Mouse (Mus musculus): ENCODE measurements around the gene Gsdma2.
"Not testable (repeated sequence)": the region's sequence is repeated elsewhere in the genome, so short reads cannot be mapped to it uniquely, and the experiment has no call there.

Gene Gsdma2

GRCm38 (mm10) chr11:98668984-98669383 lies 22.4 kb downstream of the Gsdma2 start:
- DNase-seq (ENCODE audit: low spot score in 2 of 2), result no peak

DNA sequence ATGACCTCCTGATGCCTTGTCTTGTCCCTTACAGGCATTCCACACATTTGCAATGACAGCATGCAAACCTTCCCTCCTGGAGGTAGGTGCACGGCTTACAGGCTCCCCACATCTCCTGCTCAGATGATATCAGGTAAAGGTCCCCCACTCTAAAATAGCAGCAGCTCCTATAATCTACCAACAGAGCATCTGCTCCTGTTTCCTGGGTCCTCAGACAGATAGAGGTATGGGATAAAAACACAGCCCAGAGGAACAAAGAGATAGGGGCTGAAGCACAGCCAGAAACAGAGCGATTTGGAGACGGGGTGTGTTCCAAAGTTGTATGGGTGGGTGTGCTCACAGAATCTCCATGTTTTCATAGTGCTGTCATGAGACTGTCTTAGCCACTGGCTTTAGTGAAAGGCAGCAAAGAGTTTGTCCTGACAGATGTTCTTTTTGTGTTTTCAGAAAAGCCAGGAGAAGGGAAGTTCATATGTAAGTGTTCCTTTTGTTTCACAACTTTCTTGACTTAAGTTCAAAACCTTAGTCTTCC lies 24.8 kb downstream of the Gsdma2 start:
- no peak for DNase-seq (ENCODE audit: low spot score in 2 of 2)

GRCm38 (mm10) chr11:98671857-98672256 lies 25.3 kb downstream of the Gsdma2 start:
- DNase-seq (ENCODE audit: low spot score in 2 of 2), result peak; percentile 17 to 46

DNA sequence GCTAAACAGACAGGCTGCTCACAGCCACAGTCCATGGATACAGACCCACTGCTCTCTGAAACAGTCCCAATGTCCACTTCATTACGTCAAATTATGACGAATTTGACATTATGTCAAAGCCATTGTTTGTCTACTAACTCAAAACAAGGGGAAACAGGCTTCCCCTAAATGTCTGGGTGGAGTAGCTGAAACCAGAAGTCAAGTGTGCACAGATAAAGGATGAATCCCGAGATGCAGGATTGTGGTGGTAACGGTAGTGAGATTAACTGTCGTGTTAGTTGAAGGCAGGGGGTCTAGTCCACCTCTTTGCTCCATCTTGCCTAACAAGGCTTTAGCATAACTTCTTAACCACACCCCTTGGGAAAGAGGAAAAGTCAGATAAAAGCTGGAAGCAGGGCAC lies 25.9 kb downstream of the Gsdma2 start:
- DNase-seq (ENCODE audit: low spot score in 2 of 2), result no peak

DNA sequence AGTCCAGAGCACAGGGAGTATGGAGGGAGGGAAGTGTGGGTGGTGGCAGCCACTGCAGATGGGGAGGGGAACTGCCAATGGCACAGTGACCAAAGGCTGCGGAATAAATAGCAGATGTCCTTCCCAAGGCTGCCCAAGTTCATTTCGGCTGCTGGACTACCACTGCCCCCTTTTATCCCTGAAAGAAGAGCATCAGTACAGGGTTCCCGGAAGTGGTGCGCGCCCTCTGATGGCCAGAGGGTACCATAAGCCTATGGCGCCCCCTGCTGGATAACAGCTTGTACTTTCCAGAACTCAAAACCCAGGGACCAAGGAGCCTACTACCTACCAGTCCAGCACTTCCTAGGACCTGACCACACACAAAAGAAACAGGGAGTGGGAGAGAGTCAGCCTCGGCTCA lies 26.6 kb downstream of the Gsdma2 start:
- peak; percentile 43 to 60 for DNase-seq (ENCODE audit: low spot score in 2 of 2)

GRCm38 (mm10) chr11:98675829-98676363 lies 29.3 kb downstream of the Gsdma2 start:
- DNase-seq (ENCODE audit: low spot score in 2 of 2), result no peak

GRCm38 (mm10) chr11:98680023-98680422 lies 33.5 kb downstream of the Gsdma2 start:
- DNase-seq (ENCODE audit: low spot score in 2 of 2), result no peak

DNA sequence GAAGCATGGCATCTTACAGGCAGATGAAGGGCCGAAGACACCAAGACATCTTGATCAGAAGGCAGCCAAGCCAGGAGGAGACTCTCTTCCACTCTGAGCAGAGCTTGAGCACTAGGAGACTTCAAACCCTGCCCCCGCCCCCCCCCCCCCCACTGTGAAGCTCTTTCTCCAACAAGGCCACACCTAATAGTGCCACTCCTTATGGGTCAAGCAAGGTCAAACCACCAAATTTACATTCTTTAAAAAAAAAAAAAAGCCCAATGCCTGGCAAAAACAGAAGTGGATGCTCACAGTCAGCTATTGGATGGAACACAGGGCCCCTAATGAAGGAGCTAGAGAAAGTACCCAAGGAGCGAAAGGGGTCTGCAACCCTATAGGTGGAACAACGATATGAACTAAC lies 34.0 kb downstream of the Gsdma2 start:
- not testable (repeated sequence) for DNase-seq (ENCODE audit: low spot score in 2 of 2)

DNA sequence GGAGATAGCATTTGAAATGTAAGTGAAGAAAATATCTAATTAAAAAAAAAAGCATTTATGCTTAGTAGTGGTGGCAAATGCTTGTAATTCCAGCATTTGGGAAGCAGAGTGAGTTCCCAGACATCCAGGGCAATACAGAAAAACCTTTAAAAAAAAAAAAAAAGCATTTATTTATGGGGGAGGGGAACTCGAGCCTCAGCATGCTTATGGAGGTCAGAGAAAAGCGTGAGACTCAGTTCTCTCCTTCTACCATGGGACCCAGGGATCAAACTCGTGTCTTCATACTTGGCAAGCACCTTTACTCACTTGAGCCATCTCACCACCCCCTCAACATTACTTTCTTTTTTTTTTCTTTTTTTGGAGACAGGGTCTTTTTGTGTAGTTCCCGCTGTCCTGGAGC lies 34.6 kb downstream of the Gsdma2 start:
- DNase-seq (ENCODE audit: low spot score in 2 of 2), result no peak

GRCm38 (mm10) chr11:98681786-98682745 lies 35.5 kb downstream of the Gsdma2 start, which contains the start of gene Psmd3:
Psmd3 (plus strand) TSS chr11:98682554.
- peak; percentile 97 for DNase-seq (ENCODE audit: low spot score in 2 of 2)

GRCm38 (mm10) chr11:98682811-98683210 lies 36.3 kb downstream of the Gsdma2 start:
- no peak for DNase-seq (ENCODE audit: low spot score in 2 of 2)

GRCm38 (mm10) chr11:98685642-98686041 lies 39.1 kb downstream of the Gsdma2 start:
- no peak for DNase-seq (ENCODE audit: low spot score in 2 of 2)

GRCm38 (mm10) chr11:98686976-98687375 lies 40.4 kb downstream of the Gsdma2 start:
- DNase-seq (ENCODE audit: low spot score in 2 of 2), result no peak

GRCm38 (mm10) chr11:98688009-98688408 lies 41.5 kb downstream of the Gsdma2 start:
- DNase-seq (ENCODE audit: low spot score in 2 of 2), result no peak

DNA sequence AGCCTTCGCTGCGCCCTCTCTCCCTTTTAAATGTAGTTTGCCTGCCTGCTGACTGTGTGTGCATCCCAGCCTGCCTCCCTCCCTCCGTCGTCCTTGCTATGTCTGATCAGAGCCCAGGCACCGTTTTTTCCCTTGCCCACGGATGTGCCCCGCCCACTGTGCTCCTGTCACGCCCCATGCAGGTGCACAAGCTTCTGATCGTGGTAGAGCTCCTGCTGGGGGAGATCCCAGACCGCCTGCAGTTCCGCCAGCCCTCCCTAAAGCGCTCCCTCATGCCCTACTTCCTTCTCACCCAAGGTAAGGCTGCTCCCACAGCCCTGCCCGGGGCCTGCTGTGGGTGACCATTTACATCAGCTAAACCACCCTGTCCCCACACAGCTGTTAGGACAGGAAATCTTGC lies 46.6 kb downstream of the Gsdma2 start:
- no peak for DNase-seq (ENCODE audit: low spot score in 2 of 2)

DNA sequence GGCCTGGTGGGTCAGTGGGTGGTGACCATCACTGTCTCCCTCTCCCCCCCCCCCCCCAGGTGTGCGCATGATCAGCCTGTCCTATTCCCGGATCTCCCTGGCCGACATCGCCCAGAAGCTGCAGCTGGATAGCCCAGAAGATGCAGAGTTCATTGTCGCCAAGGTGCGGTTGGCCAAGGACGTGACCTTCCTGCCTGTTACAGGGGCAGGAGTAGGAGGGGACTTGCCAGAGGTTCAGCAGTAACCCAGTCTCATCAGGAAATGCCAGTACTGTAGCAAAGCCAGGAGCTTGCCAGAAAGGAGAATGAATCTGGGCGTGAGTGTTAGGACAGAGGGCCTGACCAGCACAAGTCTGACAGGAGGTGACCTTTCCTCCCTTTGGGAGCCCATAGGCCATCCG lies 47.2 kb downstream of the Gsdma2 start:
- no peak for DNase-seq (ENCODE audit: low spot score in 2 of 2)

DNA sequence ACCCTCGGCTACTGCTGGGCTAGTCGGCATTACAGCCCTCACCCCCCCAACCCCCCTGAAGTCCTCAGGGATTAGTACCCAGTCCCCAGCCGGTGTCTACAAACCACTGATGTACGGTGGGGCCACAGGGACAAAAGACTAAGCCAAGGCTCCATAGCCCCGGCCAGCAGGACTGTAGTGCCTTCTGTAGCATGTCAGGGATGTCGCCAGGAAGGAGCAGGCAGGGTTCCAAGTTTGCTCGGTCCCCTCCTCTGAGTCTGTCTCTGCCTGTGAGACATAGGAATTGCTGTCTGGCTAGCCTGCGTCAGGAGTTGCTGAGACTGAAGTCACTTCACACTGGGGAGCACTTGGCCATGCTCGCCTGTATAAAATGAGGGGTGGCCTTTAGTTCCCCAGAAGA lies 47.7 kb downstream of the Gsdma2 start:
- no peak for DNase-seq (ENCODE audit: low spot score in 2 of 2)

DNA sequence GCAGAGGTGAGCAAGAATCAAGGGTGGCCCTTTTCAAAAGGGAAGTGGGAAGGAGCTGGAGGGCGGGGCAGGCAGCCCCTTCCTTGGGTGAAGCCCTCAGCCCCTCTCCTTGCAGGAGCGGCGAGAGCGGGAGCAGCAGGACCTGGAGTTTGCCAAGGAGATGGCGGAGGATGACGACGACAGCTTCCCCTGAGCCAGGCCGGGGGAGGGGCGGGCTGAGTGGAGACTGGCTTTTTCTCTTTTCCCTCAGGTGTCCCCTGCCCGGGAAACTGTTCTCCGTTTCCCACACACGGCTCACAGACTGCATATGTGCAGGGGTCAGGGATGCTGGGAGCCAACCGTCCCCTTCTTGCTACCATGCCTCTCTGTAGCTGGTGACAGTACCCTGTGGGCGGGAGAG lies 48.8 kb downstream of the Gsdma2 start:
- DNase-seq (ENCODE audit: low spot score in 2 of 2), result no peak

- no peak for DNase-seq (ENCODE audit: low spot score in 2 of 2)
These were observed 50.1 kb downstream of the Gsdma2 start for GRCm38 (mm10) chr11:98696454-98697216.

DNA sequence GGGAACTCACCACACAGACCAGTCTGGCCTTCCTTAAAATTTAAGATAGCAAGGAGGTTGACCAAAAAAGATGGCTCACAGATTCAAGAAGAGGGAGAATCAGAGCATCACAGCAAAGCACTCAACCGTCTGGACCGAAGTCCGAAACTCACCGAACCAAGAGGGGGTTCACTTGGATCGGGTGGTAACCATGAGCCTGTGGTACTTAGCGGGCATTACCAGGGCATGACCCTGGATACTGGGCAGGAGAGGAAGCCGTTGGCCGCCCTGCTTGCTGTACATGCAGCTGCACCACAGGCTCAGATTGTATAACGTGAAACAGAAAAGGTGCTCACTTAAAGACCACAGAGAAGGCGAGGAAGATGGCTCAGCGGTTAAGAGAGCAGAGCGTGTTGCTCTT lies 50.7 kb downstream of the Gsdma2 start:
- no peak for DNase-seq (ENCODE audit: low spot score in 2 of 2)

DNA sequence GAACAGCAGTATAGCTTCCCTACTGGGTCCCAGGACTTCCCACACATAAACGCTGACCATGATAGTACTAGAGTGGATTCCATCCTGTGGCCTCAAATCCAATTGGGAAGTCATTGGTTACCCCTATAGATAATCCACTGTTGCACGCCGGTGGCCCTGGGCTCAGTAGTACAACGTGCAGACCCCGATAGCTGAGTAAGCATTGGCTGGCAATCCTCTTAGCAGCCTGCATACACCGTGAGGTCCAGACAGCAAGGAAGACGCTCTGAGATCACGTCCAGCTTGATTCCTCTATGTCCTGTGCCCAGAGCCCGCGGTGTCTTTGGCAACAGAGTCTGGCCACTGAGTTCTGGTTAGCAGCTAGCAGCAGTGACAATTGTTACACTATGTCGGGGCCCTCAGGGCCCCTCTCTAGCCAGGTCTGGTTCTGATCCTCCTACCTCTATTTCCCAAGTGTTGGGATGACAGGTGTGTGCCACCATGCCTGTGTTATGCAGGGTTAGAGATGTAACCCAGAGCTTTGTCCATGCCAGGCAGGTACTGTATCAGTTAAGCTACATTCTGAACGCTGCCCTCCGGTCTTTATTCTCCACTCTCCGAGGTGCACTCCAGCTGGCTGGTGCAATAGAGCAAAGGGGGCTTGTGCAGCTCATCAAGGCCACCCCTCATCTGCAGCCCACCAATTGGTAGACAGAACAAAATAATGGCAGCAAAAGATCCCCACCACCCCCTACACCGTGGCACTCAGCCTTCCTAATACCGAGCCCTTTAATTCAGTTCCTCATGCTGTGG lies 52.5 kb downstream of the Gsdma2 start:
- DNase-seq (ENCODE audit: low spot score in 2 of 2), result no peak

Measured in urinary bladder, postnatal 36 days (tissue).